In genomic region chrX:5468022-5468421, GRCm38 (mm10) we compare ENCODE assay signal across 10 mouse cellular contexts. TPM values are rescaled to one million over a fixed set of nuclear protein-coding genes. Genes with fewer than 3 reads are reported as not detected.
A peak's percentile ranks its signal among the peaks of the same experiment; 100 is the strongest.
DNase-seq lines count a peak whose midpoint lies in the region; ATAC-seq lines count a peak whose summit lies in the region.
"Had no signal": no experiment of that assay in that cellular context is flagged by ENCODE, and none has a peak within 500 bp of the region (broad histone marks: within the 10 kb centered on the region; RNA-seq: fewer than 3 reads in every experiment).

No protein-coding gene starts in this region.

- H3K4me2 ChIP-seq in midbrain, embryonic 14.5 days (ENCODE audit: low read length) = peak overlapping the region; percentile 41

- no peaks in the 10 kb centered on the region for H3K27me3 ChIP-seq in midbrain, embryonic 14.5 days (ENCODE audit: control insufficient read depth, insufficient read depth, low read length)

- no peaks in the 10 kb centered on the region for H3K36me3 ChIP-seq in midbrain, embryonic 14.5 days (ENCODE audit: control insufficient read depth, insufficient read depth, low read length)

- WGBS in midbrain, embryonic 14.5 days = 16% methylated on average over 24 of the region's 24 CpGs

- H3K9ac ChIP-seq in midbrain, embryonic 14.5 days (replicated peaks; ENCODE audit: low read length) = no peak overlapping the region

- ATAC-seq in frontal cortex, adult (ENCODE audit: low TSS enrichment) = peak; percentile 67
- ATAC-seq in midbrain, embryonic 14.5 days (ENCODE audit: low FRiP score, low TSS enrichment) = no peak; the same call in 1 of the 2 replicates

- H3K4me3 ChIP-seq in midbrain, embryonic 14.5 days (replicated peaks; ENCODE audit: low read depth, low read length) = peak overlapping the region; percentile 13; the same call in 1 of the 2 replicates

- no peak overlapping the region for H3K27ac ChIP-seq in midbrain, embryonic 14.5 days (replicated peaks; ENCODE audit: low read depth, low read length)
- H3K27ac ChIP-seq: macrophage had no signal

- no peaks in the 10 kb centered on the region for H3K9me3 ChIP-seq in midbrain, embryonic 14.5 days (ENCODE audit: control insufficient read depth, low read length)

- H3K4me1 ChIP-seq in midbrain, embryonic 14.5 days (ENCODE audit: control insufficient read depth, insufficient read depth, low read length) = no peaks in the 10 kb centered on the region

- no peak for DNase-seq in frontal cortex, postnatal 25 days (ENCODE audit: low spot score in 2 of 2)
- DNase-seq in ES-CJ7 (ENCODE audit: low read depth, low spot score) = peak; percentile 35
- peak; percentile 1 to 11 for DNase-seq in frontal cortex, postnatal 36 days (ENCODE audit: low spot score in 2 of 2)
- DNase-seq in midbrain, embryonic 14.5 days = peak; percentile 17
- DNase-seq in gastrocnemius, postnatal 10 days = no peak
- no peak for DNase-seq in ovary, postnatal 36 days (ENCODE audit: low spot score)
- no peak for DNase-seq in ovary, adult 18-20 months (ENCODE audit: low spot score)

RNA-seq across cellular contexts. Expression of gene Mycs, which starts 1.0 kb away (rescaled TPM):
- polyA plus RNA-seq in midbrain, embryonic 14.5 days (2014; fragmentation: Nextera tagmentation; extraction: Ambion mirVana) = not detected in 2 replicates
- total RNA-seq in gastrocnemius, postnatal 10 days (2021) = not detected
- polyA plus RNA-seq: heart, embryonic 16.5 days; macrophage had no signal

Comparison
In these comparisons a context has a peak if more than half of its experiments do, and no peak if none do; other contexts are left out.
1. DNase-seq: peak in ES-CJ7 (single experiment), frontal cortex, postnatal 36 days (2 of 2) and midbrain, embryonic 14.5 days (single experiment); none in frontal cortex, postnatal 25 days (0 of 2), gastrocnemius, postnatal 10 days (single experiment), ovary, postnatal 36 days (single experiment) and ovary, adult 18-20 months (single experiment).